Mouse (Mus musculus) splenic B cell, adult 2 months (primary cell): ENCODE results near the gene Tmem233.

Experiments used
- DNase-seq: peaks from one replicate; pipeline ENCODE4 v3.0.0-alpha.2; 2011; ENCODE audit warnings: low read depth, low spot score
- H3K27me3 ChIP-seq: 2 replicates; pipeline ENCODE4 v1.6.1; 2012; ENCODE audit warnings: mild to moderate bottlenecking, low read length, moderate library complexity, mixed read lengths; ENCODE audit not compliant: control insufficient read depth, poor library complexity, insufficient read depth, severe bottlenecking
- H3K36me3 ChIP-seq: 2 replicates; pipeline ENCODE4 v1.6.1; 2012; ENCODE audit warnings: mild to moderate bottlenecking, low read length, moderate library complexity, mixed read lengths; ENCODE audit not compliant: control insufficient read depth, poor library complexity, insufficient read depth, severe bottlenecking

The Tmem233 gene

GRCm38 (mm10) chr5:116021552-116021951 is 61.5 kb downstream of the Tmem233 start:
- Histone ChIP-seq H3K27me3 (no peaks in the 10 kb centered on the region), H3K36me3 (peaks cover 10% of the 10 kb centered on the region)
- no peak for DNase-seq

- no peak for DNase-seq
- H3K36me3 ChIP-seq, result peaks cover 10% of the 10 kb centered on the region
Observed at GRCm38 (mm10) chr5:116019371-116019770, 63.7 kb downstream of the Tmem233 start.

GRCm38 (mm10) chr5:116018784-116019183 is 64.3 kb downstream of the Tmem233 start:
- peaks cover 10% of the 10 kb centered on the region for H3K36me3 ChIP-seq
- no peak for DNase-seq

More at GRCm38 (mm10) chr5:116019371-116019770, 63.7 kb downstream of the Tmem233 start:
- no peaks in the 10 kb centered on the region for H3K27me3 ChIP-seq

GRCm38 (mm10) chr5:116018196-116018595 is 64.8 kb downstream of the Tmem233 start:
- peaks cover 10% of the 10 kb centered on the region for H3K36me3 ChIP-seq
- no peaks in the 10 kb centered on the region for H3K27me3 ChIP-seq
- no peak for DNase-seq

More at GRCm38 (mm10) chr5:116018784-116019183, 64.3 kb downstream of the Tmem233 start:
- H3K27me3 ChIP-seq, result no peaks in the 10 kb centered on the region

GRCm38 (mm10) chr5:116017391-116017790 is 65.7 kb downstream of the Tmem233 start:
- DNase-seq, result no peak
- H3K27me3 ChIP-seq, result no peaks in the 10 kb centered on the region
- peaks cover 10% of the 10 kb centered on the region for H3K36me3 ChIP-seq

- Histone ChIP-seq H3K27me3 (no peaks in the 10 kb centered on the region), H3K36me3 (peaks cover 10% of the 10 kb centered on the region)
- DNase-seq, result no peak
Observed at GRCm38 (mm10) chr5:116016542-116016941, 66.5 kb downstream of the Tmem233 start.

- H3K36me3 ChIP-seq, result peaks cover 3% of the 10 kb centered on the region
- H3K27me3 ChIP-seq, result no peaks in the 10 kb centered on the region
- no peak for DNase-seq
Observed at GRCm38 (mm10) chr5:116014237-116014636, 68.8 kb downstream of the Tmem233 start.

GRCm38 (mm10) chr5:116013821-116014220 is 69.2 kb downstream of the Tmem233 start:
- DNase-seq, result no peak
- Histone ChIP-seq H3K36me3 (peaks cover 3% of the 10 kb centered on the region), H3K27me3 (no peaks in the 10 kb centered on the region)

- DNase-seq, result no peak
- no peaks in the 10 kb centered on the region for H3K27me3 ChIP-seq
- no peaks in the 10 kb centered on the region for H3K36me3 ChIP-seq
Observed at GRCm38 (mm10) chr5:116012503-116012902, 70.5 kb downstream of the Tmem233 start.

- no peak for DNase-seq
- Histone ChIP-seq H3K36me3 (no peaks in the 10 kb centered on the region), H3K27me3 (no peaks in the 10 kb centered on the region)
Observed at GRCm38 (mm10) chr5:116011700-116012099, 71.3 kb downstream of the Tmem233 start.

- DNase-seq, result no peak
- Histone ChIP-seq H3K36me3 (no peaks in the 10 kb centered on the region), H3K27me3 (no peaks in the 10 kb centered on the region)
Observed at GRCm38 (mm10) chr5:116009884-116010627, 73.0 kb downstream of the Tmem233 start.

- H3K27me3 ChIP-seq, result no peaks in the 10 kb centered on the region
- DNase-seq, result no peak
- no peaks in the 10 kb centered on the region for H3K36me3 ChIP-seq
Observed at GRCm38 (mm10) chr5:116009091-116009851, 73.8 kb downstream of the Tmem233 start.

- Histone ChIP-seq H3K36me3 (no peaks in the 10 kb centered on the region), H3K27me3 (no peaks in the 10 kb centered on the region)
- DNase-seq, result no peak
Observed at GRCm38 (mm10) chr5:116007723-116008122, 75.3 kb downstream of the Tmem233 start.

- no peak for DNase-seq
- Histone ChIP-seq H3K27me3 (no peaks in the 10 kb centered on the region), H3K36me3 (no peaks in the 10 kb centered on the region)
Observed at GRCm38 (mm10) chr5:116006324-116007099, 76.5 kb downstream of the Tmem233 start.

- Histone ChIP-seq H3K27me3 (no peaks in the 10 kb centered on the region), H3K36me3 (no peaks in the 10 kb centered on the region)
- no peak for DNase-seq
Observed at GRCm38 (mm10) chr5:116004271-116004670, 78.8 kb downstream of the Tmem233 start.
